Mouse (Mus musculus) heart, embryonic 11.5 days (tissue): ENCODE data around the gene Igf1r. TPM values are rescaled to one million over a fixed set of nuclear protein-coding genes. Genes with fewer than 3 reads are reported as not detected.

ENCODE experiments used
- ATAC-seq: fragments of 200-750 bp; cut with Nextera tagmentation; replicated peaks from 2 replicates; pipeline ENCODE4 v1.8.0; 2017; ENCODE audit warnings: moderate library complexity; ENCODE audit not compliant: insufficient number of reproducible peaks, low FRiP score, low TSS enrichment
- H3K27ac ChIP-seq: fragments of 300-500 bp; sonication (generic); 2 replicates; pipeline ENCODE4 v1.5.1; 2014; ENCODE audit warnings: mild to moderate bottlenecking, low read depth, low read length
- H3K27me3 ChIP-seq: fragments of 300-500 bp; sonication (generic); 2 replicates; pipeline ENCODE4 v1.6.1; 2014; ENCODE audit warnings: mild to moderate bottlenecking, low read length, mixed read lengths; ENCODE audit not compliant: control insufficient read depth, insufficient read depth
- H3K36me3 ChIP-seq: fragments of 300-500 bp; sonication (generic); 2 replicates; pipeline ENCODE4 v1.6.1; 2014; ENCODE audit warnings: mild to moderate bottlenecking, low read length, moderate library complexity, mixed read lengths; ENCODE audit not compliant: control insufficient read depth, insufficient read depth
- H3K4me1 ChIP-seq: fragments of 300-500 bp; sonication (generic); 2 replicates; pipeline ENCODE4 v1.6.1; 2014; ENCODE audit warnings: low read length; ENCODE audit not compliant: control insufficient read depth, insufficient read depth
- H3K4me2 ChIP-seq: fragments of 300-500 bp; sonication (generic); 2 replicates; pipeline ENCODE4 v1.6.1; 2014; ENCODE audit warnings: mild to moderate bottlenecking, moderate library complexity
- H3K4me3 ChIP-seq: fragments of 300-500 bp; sonication (generic); 2 replicates; pipeline ENCODE4 v1.5.1; 2014; ENCODE audit warnings: low read depth, low read length
- H3K9ac ChIP-seq: fragments of 300-500 bp; sonication (generic); 2 replicates; pipeline ENCODE4 v1.6.1; 2014; ENCODE audit warnings: mild to moderate bottlenecking, low read depth, low read length, moderate library complexity
- H3K9me3 ChIP-seq: fragments of 300-500 bp; sonication (generic); replicated peaks from 2 replicates; pipeline ENCODE4 v1.6.1; 2016; ENCODE audit warnings: low read length; ENCODE audit not compliant: control insufficient read depth
- WGBS: fragments of 180-500 bp; shearing (Covaris S2); extraction: QIAGEN DNeasy Blood & Tissue Kit; methylation state at CpG from one replicate; pipeline ENCODE4 v1.1.7; 2014; ENCODE audit not compliant: insufficient replicate concordance; 5-methylcytosine and 5-hydroxymethylcytosine counted together
- polyA plus RNA-seq: library from polyadenylated mRNA; unstranded; fragments of >200 nt; fragmentation: Nextera tagmentation; extraction: Ambion mirVana; gene quantifications from 2 replicates; pipeline ENCODE4 v1.2.1, GENCODE M21; 2014

The Igf1r gene
- polyA plus RNA-seq, 1 experiment from 2014 or later = 19.3 TPM

- no peak for ATAC-seq
- H3K4me1 ChIP-seq = peaks cover 38% of the 10 kb centered on the region
Observed at GRCm38 (mm10) chr7:68088825-68089224, 136.2 kb downstream of the Igf1r start.

GRCm38 (mm10) chr7:68089725-68090124 is 137.1 kb downstream of the Igf1r start:
- no peak for ATAC-seq
- H3K27ac ChIP-seq = no peak overlapping the region
- H3K9ac ChIP-seq = no peak overlapping the region
- no peak overlapping the region for H3K4me2 ChIP-seq
- H3K36me3 ChIP-seq = no peaks in the 10 kb centered on the region
- H3K4me1 ChIP-seq = peaks cover 34% of the 10 kb centered on the region
- 59% methylated on average over 10 of the region's 10 CpGs for WGBS
- no peaks in the 10 kb centered on the region for H3K9me3 ChIP-seq
- no peaks in the 10 kb centered on the region for H3K27me3 ChIP-seq
- no peak overlapping the region for H3K4me3 ChIP-seq

More at GRCm38 (mm10) chr7:68088825-68089224, 136.2 kb downstream of the Igf1r start:
- Histone ChIP-seq H3K27ac (no peak overlapping the region), H3K27me3 (no peaks in the 10 kb centered on the region), H3K4me3 (no peak overlapping the region), H3K9me3 (no peaks in the 10 kb centered on the region), H3K36me3 (no peaks in the 10 kb centered on the region), H3K9ac (no peak overlapping the region), H3K4me2 (no peak overlapping the region)
- WGBS = 79% methylated on average over 6 of the region's 6 CpGs

GRCm38 (mm10) chr7:68090576-68090975 is 137.9 kb downstream of the Igf1r start:
- Histone ChIP-seq H3K4me1 (peaks cover 28% of the 10 kb centered on the region), H3K4me2 (no peak overlapping the region), H3K27me3 (no peaks in the 10 kb centered on the region), H3K4me3 (no peak overlapping the region), H3K9ac (no peak overlapping the region), H3K9me3 (no peaks in the 10 kb centered on the region), H3K36me3 (no peaks in the 10 kb centered on the region), H3K27ac (no peak overlapping the region)
- no peak for ATAC-seq
- WGBS = 90% methylated on average over 8 of the region's 8 CpGs

- H3K9me3 ChIP-seq = no peaks in the 10 kb centered on the region
- no peak overlapping the region for H3K4me2 ChIP-seq
- no peak overlapping the region for H3K4me3 ChIP-seq
- peaks cover 26% of the 10 kb centered on the region for H3K4me1 ChIP-seq
- no peak overlapping the region for H3K9ac ChIP-seq
- no peak overlapping the region for H3K27ac ChIP-seq
- H3K36me3 ChIP-seq = no peaks in the 10 kb centered on the region
- 59% methylated on average over 8 of the region's 8 CpGs for WGBS
- no peak for ATAC-seq
- H3K27me3 ChIP-seq = no peaks in the 10 kb centered on the region
Observed at GRCm38 (mm10) chr7:68092304-68092978, 139.8 kb downstream of the Igf1r start.

- H3K27ac ChIP-seq = no peak overlapping the region
- no peak overlapping the region for H3K9ac ChIP-seq
- no peaks in the 10 kb centered on the region for H3K36me3 ChIP-seq
- peaks cover 23% of the 10 kb centered on the region for H3K4me1 ChIP-seq
- no peak overlapping the region for H3K4me3 ChIP-seq
- ATAC-seq = no peak
- no peaks in the 10 kb centered on the region for H3K9me3 ChIP-seq
- WGBS = 80% methylated on average over 9 of the region's 9 CpGs
- H3K27me3 ChIP-seq = no peaks in the 10 kb centered on the region
- H3K4me2 ChIP-seq = no peak overlapping the region
Observed at GRCm38 (mm10) chr7:68093817-68094216, 141.2 kb downstream of the Igf1r start.

- ATAC-seq = no peak
- Histone ChIP-seq H3K27me3 (no peaks in the 10 kb centered on the region), H3K9ac (no peak overlapping the region), H3K9me3 (no peaks in the 10 kb centered on the region), H3K4me3 (no peak overlapping the region), H3K4me1 (peaks cover 20% of the 10 kb centered on the region), H3K27ac (no peak overlapping the region), H3K4me2 (no peak overlapping the region), H3K36me3 (no peaks in the 10 kb centered on the region)
- WGBS = 80% methylated on average over 4 of the region's 4 CpGs
Observed at GRCm38 (mm10) chr7:68095574-68095973, 142.9 kb downstream of the Igf1r start.

- Histone ChIP-seq H3K4me2 (no peak overlapping the region), H3K36me3 (no peaks in the 10 kb centered on the region), H3K4me3 (no peak overlapping the region), H3K9me3 (no peaks in the 10 kb centered on the region), H3K4me1 (peaks cover 20% of the 10 kb centered on the region), H3K27ac (no peak overlapping the region), H3K27me3 (no peaks in the 10 kb centered on the region), H3K9ac (no peak overlapping the region)
- WGBS = 77% methylated on average over 6 of the region's 6 CpGs
- no peak for ATAC-seq
Observed at GRCm38 (mm10) chr7:68096411-68096810, 143.8 kb downstream of the Igf1r start.

GRCm38 (mm10) chr7:68097081-68097836 is 144.6 kb downstream of the Igf1r start:
- WGBS = 82% methylated on average over 7 of the region's 7 CpGs
- peaks cover 19% of the 10 kb centered on the region for H3K4me1 ChIP-seq
- no peaks in the 10 kb centered on the region for H3K9me3 ChIP-seq
- no peaks in the 10 kb centered on the region for H3K27me3 ChIP-seq
- no peak overlapping the region for H3K27ac ChIP-seq
- H3K4me3 ChIP-seq = no peak overlapping the region
- no peak overlapping the region for H3K4me2 ChIP-seq
- H3K36me3 ChIP-seq = no peaks in the 10 kb centered on the region
- H3K9ac ChIP-seq = no peak overlapping the region
- ATAC-seq = no peak
